Mouse (Mus musculus) gonadal fat pad, adult 2 months (tissue): ENCODE measurements around the gene Tprgl. TPM values are rescaled to one million over a fixed set of nuclear protein-coding genes. Genes with fewer than 3 reads are reported as not detected.

Experiments
- DNase-seq: peaks from one replicate; pipeline ENCODE4 v3.0.0-alpha.2; 2012; ENCODE audit warnings: low read depth
- polyA plus RNA-seq: library from polyadenylated mRNA; depleted of rRNA; stranded (reverse); fragments of >200 nt; gene quantifications from 2 replicates; pipeline ENCODE4 v1.2.3, GENCODE M21; 2012; rRNA removed

Gene Tprgl
- polyA plus RNA-seq, 1 experiment: 174 TPM

DNA sequence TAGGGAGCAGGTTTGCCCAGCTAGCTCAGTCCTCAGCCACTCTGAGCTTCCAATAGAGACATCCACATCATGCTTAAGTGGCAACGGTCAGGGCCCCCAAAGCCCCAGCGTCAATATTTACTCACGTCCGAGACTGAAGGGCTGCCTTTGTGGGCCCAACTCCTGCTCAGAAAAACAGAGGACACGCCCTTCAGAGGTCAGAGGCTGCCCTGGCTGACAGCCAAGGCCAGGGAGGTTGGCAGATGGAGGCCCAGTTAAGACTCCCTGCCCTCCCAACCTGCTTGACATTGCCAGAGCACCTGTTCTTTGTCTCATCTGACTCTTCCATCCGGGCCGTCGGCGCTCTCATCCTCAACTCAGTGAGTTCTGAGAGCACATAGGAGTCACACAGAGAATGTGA is 41.7 kb downstream of the Tprgl start:
- DNase-seq: no peak

- DNase-seq: no peak
Measured at GRCm38 (mm10) chr4:154116421-154116820, 44.0 kb downstream of the Tprgl start.

GRCm38 (mm10) chr4:154109850-154110243 is 50.6 kb downstream of the Tprgl start:
- DNase-seq: no peak

DNA sequence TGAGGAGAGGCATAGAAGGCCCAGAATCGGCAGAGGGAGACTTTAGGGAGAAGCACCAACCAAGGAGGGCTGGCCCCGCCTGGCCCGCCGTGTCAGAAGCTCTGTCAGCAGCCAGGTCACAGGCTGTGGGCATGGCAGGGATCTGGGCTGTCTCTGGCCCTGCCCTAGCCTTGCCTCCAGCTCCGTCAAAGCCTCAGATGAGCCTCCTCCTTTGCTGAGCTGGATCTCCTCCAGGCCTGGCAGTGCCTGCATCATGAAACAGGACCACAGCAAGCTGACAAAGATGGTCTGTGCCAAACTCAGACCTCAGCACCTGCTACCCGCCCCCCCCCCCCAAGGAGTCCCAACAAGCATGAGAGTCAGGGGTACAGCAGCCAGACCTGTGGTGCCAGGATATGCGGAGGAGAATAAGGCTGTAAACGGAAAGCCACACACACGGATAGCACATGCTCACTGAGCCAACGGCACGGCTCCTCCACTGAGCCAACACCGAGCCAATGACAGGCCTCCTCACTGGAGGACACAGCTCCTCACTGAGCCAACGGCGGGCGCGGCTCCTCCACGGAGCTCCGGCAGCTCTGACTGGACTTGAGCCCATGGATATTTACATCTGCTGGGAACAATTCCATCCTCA is 51.1 kb downstream of the Tprgl start:
- DNase-seq: no peak

Other genes with a start within 250 kb of the Tprgl start
- 24.5 and 28.6 TPM in 2 replicates for gene A430005L14Rik, start 203.4 kb downstream of the Tprgl start, polyA plus RNA-seq
- gene Dffb, start 185.5 kb downstream of the Tprgl start, polyA plus RNA-seq: 11.7 and 14.7 TPM in 2 replicates
- 16.5 and 19.6 TPM in 2 replicates for gene Cep104, start 185.5 kb downstream of the Tprgl start, polyA plus RNA-seq
- gene Lrrc47, start 148.9 kb downstream of the Tprgl start, polyA plus RNA-seq: 38.6 and 47.0 TPM in 2 replicates
- 338 and 347 TPM in 2 replicates for gene Smim1, start 134.4 kb downstream of the Tprgl start, polyA plus RNA-seq
- 0.16 and 0.23 TPM in 2 replicates for gene Ccdc27, start 118.0 kb downstream of the Tprgl start, polyA plus RNA-seq
- gene Trp73, start 20.5 kb downstream of the Tprgl start, polyA plus RNA-seq: 0.82 and 0.96 TPM in 2 replicates
- gene Wrap73, start 18.3 kb downstream of the Tprgl start, polyA plus RNA-seq: 14.4 and 18.0 TPM in 2 replicates
- 18.3 and 27.3 TPM in 2 replicates for gene Megf6, start 10.1 kb upstream of the Tprgl start, polyA plus RNA-seq
- 24.0 and 33.3 TPM in 2 replicates for gene Arhgef16, start 141.0 kb upstream of the Tprgl start, polyA plus RNA-seq
- not detected in 2 replicates for gene B230104I21Rik, start 175.5 kb upstream of the Tprgl start, polyA plus RNA-seq